Mouse (Mus musculus): ENCODE data around the gene Gpr25. TPM values are rescaled to one million over a fixed set of nuclear protein-coding genes. Genes with fewer than 3 reads are reported as not detected.

Gene Gpr25
- polyA plus RNA-seq, 1 experiment from 2014 or later: not detected

DNA sequence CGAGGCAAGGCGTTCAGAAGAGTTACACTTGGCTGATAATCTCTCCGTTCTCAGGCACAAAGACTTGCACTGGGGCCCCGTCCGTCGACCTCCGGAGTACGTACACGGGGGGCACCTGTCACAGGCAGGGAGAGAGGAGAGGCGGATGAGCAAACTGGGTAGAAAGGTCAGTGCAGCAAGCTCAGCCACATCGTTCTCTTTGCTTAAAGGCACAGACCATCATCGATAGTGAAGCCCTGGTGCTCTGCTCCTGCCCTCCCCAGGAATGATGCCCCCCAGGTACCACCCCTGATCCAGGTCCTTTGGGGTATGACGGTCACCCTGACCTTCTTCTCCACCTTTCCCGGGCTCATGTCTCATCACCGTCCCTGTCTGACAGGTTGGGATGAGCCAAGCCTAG is 46.4 kb downstream of the Gpr25 start:
- H3K4me1 ChIP-seq: peaks cover 5% of the 10 kb centered on the region; the same call in 1 of the 2 replicates
- H3K4me3 ChIP-seq: no peak overlapping the region
- H3K9me3 ChIP-seq: no peaks in the 10 kb centered on the region
- ATAC-seq (ENCODE audit: insufficient number of reproducible peaks, low FRiP score, low TSS enrichment, low read depth): no peak
- WGBS: 89% methylated on average over 15 of the region's 15 CpGs
- no peak overlapping the region for H3K4me2 ChIP-seq
- H3K27ac ChIP-seq: no peak overlapping the region
- peaks cover 28% of the 10 kb centered on the region for H3K36me3 ChIP-seq
- H3K27me3 ChIP-seq: no peaks in the 10 kb centered on the region
- no peak overlapping the region for H3K9ac ChIP-seq

DNA sequence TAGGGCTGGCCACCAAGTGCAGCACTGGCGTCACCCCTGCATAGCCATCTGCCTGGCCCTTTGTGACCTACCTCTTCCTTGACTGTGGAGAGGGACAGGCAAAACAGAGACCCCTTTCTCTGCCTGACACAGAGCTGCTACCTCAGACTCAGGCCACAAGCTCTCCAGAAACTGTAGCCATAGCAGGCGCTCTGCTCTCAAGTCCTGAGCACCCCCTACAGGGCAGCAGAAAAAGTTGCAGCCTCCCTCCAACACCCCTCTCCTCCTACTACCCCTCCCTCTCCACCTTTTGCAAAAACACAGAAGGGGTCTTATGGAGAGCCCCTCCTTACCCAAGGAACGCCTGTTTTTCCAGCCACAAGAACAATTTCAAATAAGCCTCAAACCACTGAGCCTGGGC is 47.9 kb downstream of the Gpr25 start, which contains the start of gene Mroh3:
Mroh3 (minus strand) TSS at position 26 of the 400 bp plus-strand sequence.
- no peaks in the 10 kb centered on the region for H3K9me3 ChIP-seq
- no peaks in the 10 kb centered on the region for H3K27me3 ChIP-seq
- H3K36me3 ChIP-seq: peaks cover 18% of the 10 kb centered on the region
- H3K4me2 ChIP-seq: no peak within 1 kb of the TSS
- no peak for ATAC-seq (ENCODE audit: insufficient number of reproducible peaks, low FRiP score, low TSS enrichment, low read depth)
- H3K4me3 ChIP-seq: no peak within 1 kb of the TSS
- H3K9ac ChIP-seq: no peak within 1 kb of the TSS
- peaks cover 5% of the 10 kb centered on the region; the same call in 1 of the 2 replicates for H3K4me1 ChIP-seq
- no peak within 1 kb of the TSS for H3K27ac ChIP-seq
- 54% methylated on average over 3 of the region's 3 CpGs for WGBS

Other genes with a start within 250 kb of the Gpr25 start
- not detected in 2 replicates for gene Ascl5, start 210.1 kb downstream of the Gpr25 start, polyA plus RNA-seq (2015; fragmentation: Nextera tagmentation; extraction: Ambion mirVana)
- 5.2 and 11.0 TPM in 2 replicates for gene Cacna1s, start 208.1 kb downstream of the Gpr25 start, polyA plus RNA-seq (2015; fragmentation: Nextera tagmentation; extraction: Ambion mirVana)
- 2.1 and 2.6 TPM in 2 replicates for gene Kif21b, start 129.5 kb downstream of the Gpr25 start, polyA plus RNA-seq (2015; fragmentation: Nextera tagmentation; extraction: Ambion mirVana)
- 0.40 TPM in 1 of 2 replicates, not detected in the other for gene Mroh3, start 48.0 kb downstream of the Gpr25 start, polyA plus RNA-seq (2015; fragmentation: Nextera tagmentation; extraction: Ambion mirVana)
- gene Inava, start 26.6 kb downstream of the Gpr25 start, polyA plus RNA-seq (2015; fragmentation: Nextera tagmentation; extraction: Ambion mirVana): 14.3 and 15.8 TPM in 2 replicates
- 9.4 and 11.0 TPM in 2 replicates for gene Camsap2, start 85.2 kb upstream of the Gpr25 start, polyA plus RNA-seq (2015; fragmentation: Nextera tagmentation; extraction: Ambion mirVana)
- 18.1 and 18.4 TPM in 2 replicates for gene Ddx59, start 154.4 kb upstream of the Gpr25 start, polyA plus RNA-seq (2015; fragmentation: Nextera tagmentation; extraction: Ambion mirVana)
- gene Kif14, start 205.5 kb upstream of the Gpr25 start, polyA plus RNA-seq (2015; fragmentation: Nextera tagmentation; extraction: Ambion mirVana): 4.1 and 4.8 TPM in 2 replicates

Data from limb, embryonic 15.5 days (tissue).